24 mouse cellular contexts compared by ENCODE assay signal in the genomic region with DNA sequence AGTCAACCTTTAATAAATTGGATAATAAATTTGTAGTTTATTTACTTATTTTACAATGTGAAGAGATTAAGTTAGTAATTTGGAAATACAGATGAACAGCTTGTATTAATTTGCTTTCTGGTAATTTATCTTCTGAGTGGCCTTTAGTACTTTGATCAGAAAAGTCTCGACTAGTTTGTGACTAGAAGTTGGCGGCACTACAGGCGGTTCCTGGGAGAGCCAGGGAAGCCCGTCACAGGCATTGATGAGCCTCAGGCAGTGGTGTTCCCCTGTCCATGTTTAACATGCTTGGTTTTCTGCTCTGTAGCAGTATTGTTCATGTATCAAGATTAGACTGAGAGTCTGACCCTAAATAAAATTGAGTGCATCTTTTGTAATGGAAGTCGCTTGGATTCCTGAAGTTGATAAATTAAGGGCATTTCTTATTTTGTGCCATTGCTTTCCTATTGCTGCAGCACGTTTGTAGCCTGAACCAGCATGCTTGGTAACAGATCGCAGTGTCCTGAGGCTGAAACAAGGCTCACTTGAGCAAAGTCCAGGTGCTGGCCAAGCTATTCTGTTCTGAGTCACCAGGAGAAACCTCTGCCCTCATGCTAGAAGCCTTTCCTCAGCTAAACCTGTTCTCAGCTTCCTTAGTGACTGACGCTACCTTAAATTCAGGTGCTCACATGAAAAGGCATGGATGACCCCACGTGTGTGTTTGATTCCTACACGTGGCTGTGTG. TPM values are rescaled to one million over a fixed set of nuclear protein-coding genes. Genes with fewer than 3 reads are reported as not detected.
DNase-seq lines count a peak whose midpoint lies in the region; ATAC-seq and TF ChIP-seq lines count a peak whose summit lies in the region.
"Had no signal": no experiment of that assay in that cellular context is flagged by ENCODE, and none has a peak within 500 bp of the region (broad histone marks: within the 10 kb centered on the region; RNA-seq: fewer than 3 reads in every experiment).

No protein-coding gene starts in this region.

- peak; percentile 82 for DNase-seq in liver, adult 2 months (ENCODE audit: extremely low read depth, low read depth, low spot score)
- no peak for DNase-seq in liver
- peak; percentile 72 for DNase-seq in kidney, postnatal 14 days
- no peak for DNase-seq in ovary, postnatal 36 days (ENCODE audit: low spot score)
- DNase-seq in forebrain, embryonic 10.5 days (ENCODE audit: extremely low spot score, low spot score) = no peak
- DNase-seq in lung, postnatal 10 days = no peak
- DNase-seq: B cell, adult 2 months; cerebellum, adult 8-10 months; gastrocnemius, postnatal 36 days; heart, postnatal 14 days; lung, embryonic 14.5 days; right cerebral cortex, adult 18-20 months; thymus, postnatal 36 days had no signal

- H3K27me3 ChIP-seq in liver, adult 2 months (ENCODE audit: control insufficient read depth, insufficient read depth, low read length) = no peaks in the 10 kb centered on the region
- H3K27me3 ChIP-seq in intestine, postnatal 0 days (replicated peaks; ENCODE audit: control insufficient read depth, insufficient read depth, low read length) = no peaks in the 10 kb centered on the region
- H3K27me3 ChIP-seq in forebrain, embryonic 10.5 days (ENCODE audit: poor library complexity, severe bottlenecking) = no peaks in the 10 kb centered on the region
- H3K27me3 ChIP-seq: embryonic facial prominence, embryonic 12.5 days; forebrain, embryonic 15.5 days; hindbrain, embryonic 13.5 days; liver, embryonic 12.5 days; midbrain, embryonic 12.5 days; neural tube, embryonic 12.5 days had no signal

- no peaks in the 10 kb centered on the region for H3K9me3 ChIP-seq in intestine, postnatal 0 days (ENCODE audit: control insufficient read depth)
- no peaks in the 10 kb centered on the region for H3K9me3 ChIP-seq in forebrain, embryonic 10.5 days
- H3K9me3 ChIP-seq: embryonic facial prominence, embryonic 12.5 days; forebrain, embryonic 15.5 days; hindbrain, embryonic 13.5 days; liver, embryonic 12.5 days; midbrain, embryonic 12.5 days; neural tube, embryonic 12.5 days had no signal

- TF ChIP-seq CTCF in liver, adult 2 months (IDR thresholded peaks at IDR 0.05; ENCODE audit: low read depth, low read length) = no peak
- no peak for TF ChIP-seq CTCF in intestine, postnatal 0 days (IDR thresholded peaks at IDR 0.05; ENCODE audit: low read depth)

- peaks cover 4% of the 10 kb centered on the region; the same call in 1 of the 2 replicates for H3K79me2 ChIP-seq in liver, adult 2 months (ENCODE audit: control insufficient read depth, insufficient read depth, low read length)

- H3K9ac ChIP-seq in liver, adult 2 months (ENCODE audit: low read depth, low read length) = peak overlapping the region; percentile 38
- H3K9ac ChIP-seq in intestine, postnatal 0 days (ENCODE audit: low read depth, low read length) = no peak overlapping the region
- H3K9ac ChIP-seq: embryonic facial prominence, embryonic 12.5 days; forebrain, embryonic 15.5 days; hindbrain, embryonic 13.5 days; liver, embryonic 12.5 days; lung, embryonic 14.5 days; midbrain, embryonic 12.5 days; neural tube, embryonic 12.5 days had no signal

- TF ChIP-seq POLR2A in liver, adult 2 months (IDR thresholded peaks at IDR 0.05; ENCODE audit: extremely low read depth, insufficient read depth, low read length) = no peak

- H3K36me3 ChIP-seq in liver, adult 2 months (ENCODE audit: control insufficient read depth, insufficient read depth, low read length) = peaks cover 21% of the 10 kb centered on the region
- H3K36me3 ChIP-seq in intestine, postnatal 0 days (ENCODE audit: control insufficient read depth, insufficient read depth) = peaks cover 27% of the 10 kb centered on the region
- peaks cover 61% of the 10 kb centered on the region for H3K36me3 ChIP-seq in forebrain, embryonic 10.5 days (replicated peaks)

- peaks cover 13% of the 10 kb centered on the region for H3K4me1 ChIP-seq in liver, adult 2 months (ENCODE audit: control insufficient read depth, insufficient read depth, low read length)
- H3K4me1 ChIP-seq in intestine, postnatal 0 days (replicated peaks; ENCODE audit: control insufficient read depth, insufficient read depth, low read length) = no peaks in the 10 kb centered on the region
- H3K4me1 ChIP-seq in forebrain, embryonic 10.5 days = peaks cover 15% of the 10 kb centered on the region

- H3K27ac ChIP-seq in liver, adult 2 months (replicated peaks; ENCODE audit: insufficient read depth, low read depth, low read length) = peak overlapping the region; percentile 83
- H3K27ac ChIP-seq in intestine, postnatal 0 days (ENCODE audit: low read depth, low read length) = peak overlapping the region; percentile 68
- no peak overlapping the region for H3K27ac ChIP-seq in forebrain, embryonic 10.5 days
- H3K27ac ChIP-seq: embryonic facial prominence, embryonic 12.5 days; forebrain, embryonic 15.5 days; hindbrain, embryonic 13.5 days; liver, embryonic 12.5 days; macrophage; midbrain, embryonic 12.5 days; neural tube, embryonic 12.5 days had no signal

- ATAC-seq in intestine, postnatal 0 days = peak; percentile 88
- ATAC-seq: forebrain, embryonic 15.5 days; inflammation-experienced regulatory T-cells, adult 6 months; liver, embryonic 12.5 days had no signal

- 30% methylated on average over 10 of the region's 10 CpGs for WGBS in liver, adult 2 months
- 49% methylated on average over 10 of the region's 10 CpGs for WGBS in intestine, postnatal 0 days
- WGBS in forebrain, embryonic 10.5 days = 92% methylated on average over 10 of the region's 10 CpGs

- H3K4me2 ChIP-seq in intestine, postnatal 0 days (replicated peaks; ENCODE audit: low read depth) = no peak overlapping the region; the same call in 1 of the 2 replicates
- H3K4me2 ChIP-seq: embryonic facial prominence, embryonic 12.5 days; forebrain, embryonic 15.5 days; heart, embryonic 11.5 days; hindbrain, embryonic 13.5 days; liver, embryonic 12.5 days; lung, embryonic 14.5 days; midbrain, embryonic 12.5 days; neural tube, embryonic 12.5 days had no signal

- no peak overlapping the region for H3K4me3 ChIP-seq in liver, adult 2 months (ENCODE audit: insufficient read depth, low read depth, low read length)
- no peak overlapping the region for H3K4me3 ChIP-seq in intestine, postnatal 0 days (ENCODE audit: low read depth, low read length)
- no peak overlapping the region for H3K4me3 ChIP-seq in forebrain, embryonic 10.5 days
- H3K4me3 ChIP-seq: embryonic facial prominence, embryonic 12.5 days; erythroblast, embryonic 14.5 days; forebrain, embryonic 15.5 days; hindbrain, embryonic 13.5 days; liver, embryonic 12.5 days; midbrain, embryonic 12.5 days; neural tube, embryonic 12.5 days had no signal

RNA-seq across cellular contexts. Expression of gene Dera, which starts 2.6 kb away (rescaled TPM):
- total RNA-seq in liver, adult 2 months (2014; rRNA removed) = 83.4 and 103 TPM in 2 replicates
- 42.8 and 47.1 TPM in 2 replicates for polyA plus RNA-seq in liver, adult 2 months (2012; rRNA removed)
- 122 and 130 TPM in 2 replicates for polyA plus RNA-seq in intestine, postnatal 0 days (2015; fragmentation: Nextera tagmentation; extraction: Ambion mirVana)
- 67.2 and 69.5 TPM in 2 replicates for polyA plus RNA-seq in forebrain, embryonic 10.5 days (2016; fragmentation: Nextera tagmentation; extraction: Ambion mirVana)

RNA-seq across cellular contexts. Expression of gene Strap, which starts 16.8 kb away (rescaled TPM):
- 47.1 and 50.1 TPM in 2 replicates for total RNA-seq in liver, adult 2 months (2014; rRNA removed)
- polyA plus RNA-seq in liver, adult 2 months (2012; rRNA removed) = 26.8 and 33.7 TPM in 2 replicates
- polyA plus RNA-seq in intestine, postnatal 0 days (2015; fragmentation: Nextera tagmentation; extraction: Ambion mirVana) = 71.0 and 71.4 TPM in 2 replicates
- polyA plus RNA-seq in forebrain, embryonic 10.5 days (2016; fragmentation: Nextera tagmentation; extraction: Ambion mirVana) = 240 and 241 TPM in 2 replicates

Comparison
In these comparisons a context has a peak if more than half of its experiments do, and no peak if none do; other contexts are left out.
1. DNase-seq: peak in liver, adult 2 months (single experiment) and kidney, postnatal 14 days (single experiment); none in liver (single experiment), ovary, postnatal 36 days (single experiment), forebrain, embryonic 10.5 days (single experiment) and lung, postnatal 10 days (single experiment).